Mouse (Mus musculus) T-helper 2 cell (primary cell): ENCODE measurements around the gene Tmem245.
"Not testable (repeated sequence)": the region's sequence is repeated elsewhere in the genome, so short reads cannot be mapped to it uniquely, and the experiment has no call there.

Experiments
- in situ Hi-C: fragments of 300-600 bp; cut with MboI, MseI; formaldehyde crosslinking; loops from one replicate; pipeline ENCODE4 v1.15.1; 2025; ENCODE audit warnings: high pct_unique_total_duplicates

The Tmem245 gene

GRCm38 (mm10) chr4:56878971-56879370, 68.3 kb downstream of the Tmem245 start:
- in situ Hi-C loops: loop anchor here (25.0 kb wide), 1 partner anchor 733 kb away; no protein-coding TSS in a partner anchor

- in situ Hi-C loops: not testable (repeated sequence)
These were observed 76.7 kb downstream of the Tmem245 start for GRCm38 (mm10) chr4:56870541-56870940.

GRCm38 (mm10) chr4:56867761-56868160, 79.5 kb downstream of the Tmem245 start:
- in situ Hi-C loops: no loop called here

GRCm38 (mm10) chr4:56865971-56866370, 81.3 kb downstream of the Tmem245 start:
- in situ Hi-C loops: no loop called here

GRCm38 (mm10) chr4:56865003-56865511, 82.2 kb downstream of the Tmem245 start, which contains the start of gene Ctnnal1:
TSS of gene Ctnnal1 (minus strand) at chr4:56865188.
- in situ Hi-C loops: no loop called here

GRCm38 (mm10) chr4:56864417-56865001, 82.7 kb downstream of the Tmem245 start:
- in situ Hi-C loops: no loop called here

GRCm38 (mm10) chr4:56864016-56864415, 83.2 kb downstream of the Tmem245 start:
- in situ Hi-C loops: no loop called here

GRCm38 (mm10) chr4:56861551-56861950, 85.7 kb downstream of the Tmem245 start:
- in situ Hi-C loops: no loop called here

GRCm38 (mm10) chr4:56858733-56859132, 88.5 kb downstream of the Tmem245 start:
- in situ Hi-C loops: no loop called here

GRCm38 (mm10) chr4:56856371-56856949, 90.8 kb downstream of the Tmem245 start:
- in situ Hi-C loops: no loop called here

GRCm38 (mm10) chr4:56855935-56856334, 91.3 kb downstream of the Tmem245 start:
- in situ Hi-C loops: no loop called here

GRCm38 (mm10) chr4:56850724-56851123, 96.5 kb downstream of the Tmem245 start:
- in situ Hi-C loops: no loop called here

- in situ Hi-C loops: loop anchor here (5.0 kb wide), 1 partner anchor 36 kb away; no protein-coding TSS in a partner anchor
These were observed 99.2 kb downstream of the Tmem245 start for GRCm38 (mm10) chr4:56848044-56848443.

- in situ Hi-C loops: loop anchor here (5.0 kb wide), 1 partner anchor 35 kb away; no protein-coding TSS in a partner anchor
These were observed 99.8 kb downstream of the Tmem245 start for GRCm38 (mm10) chr4:56847400-56847799.

GRCm38 (mm10) chr4:56845896-56846533, 101.2 kb downstream of the Tmem245 start:
- in situ Hi-C loops: loop anchor here (5.0 kb wide), 1 partner anchor 34 kb away; no protein-coding TSS in a partner anchor

GRCm38 (mm10) chr4:56844911-56845310, 102.3 kb downstream of the Tmem245 start:
- in situ Hi-C loops: loop anchor here (5.0 kb wide), 1 partner anchor 33 kb away; no protein-coding TSS in a partner anchor

GRCm38 (mm10) chr4:56843963-56844362, 103.3 kb downstream of the Tmem245 start:
- in situ Hi-C loops: no loop called here

- in situ Hi-C loops: no loop called here
These were observed 104.7 kb downstream of the Tmem245 start for GRCm38 (mm10) chr4:56842501-56842900.

GRCm38 (mm10) chr4:56840297-56840696, 106.9 kb downstream of the Tmem245 start:
- in situ Hi-C loops: no loop called here

- in situ Hi-C loops: no loop called here
These were observed 109.6 kb downstream of the Tmem245 start for GRCm38 (mm10) chr4:56837661-56838060.

- in situ Hi-C loops: no loop called here
These were observed 115.2 kb downstream of the Tmem245 start for GRCm38 (mm10) chr4:56831998-56832397.

- in situ Hi-C loops: no loop called here
These were observed 116.1 kb downstream of the Tmem245 start for GRCm38 (mm10) chr4:56831013-56831609.
